Mouse (Mus musculus) MEL (cell line): ENCODE results near the gene Fuz. TPM values are rescaled to one million over a fixed set of nuclear protein-coding genes. Genes with fewer than 3 reads are reported as not detected.

Experiments used
- DNase-seq: peaks from one replicate; pipeline ENCODE4 v3.0.0; 2011; ENCODE audit warnings: low read depth, low spot score
- H3K27ac ChIP-seq: 2 replicates; pipeline ENCODE4 v1.5.1; 2012; ENCODE audit warnings: low read depth, mild to moderate bottlenecking, control low read depth, low read length, moderate library complexity; ENCODE audit not compliant: control insufficient read depth
- H3K27me3 ChIP-seq, 2 experiments: fragments of 150-350 bp in 1 of 2; sonication (generic) in 1 of 2; 2 replicates each; pipeline ENCODE4 v1.6.1; 2012; ENCODE audit warnings: low read length in 2 of 2, mild to moderate bottlenecking in 2 of 2, improper control_type of control experiment in 1 of 2, moderate library complexity in 1 of 2; ENCODE audit not compliant: insufficient read depth in 2 of 2, control insufficient read depth in 1 of 2
- H3K36me3 ChIP-seq, 2 experiments: 2 replicates each; pipeline ENCODE4 v1.6.1; 2012 to 2014; ENCODE audit warnings: low read length in 2 of 2, improper control_type of control experiment in 1 of 2, inconsistent platforms in 1 of 2, mild to moderate bottlenecking in 1 of 2; ENCODE audit not compliant: insufficient read depth in 2 of 2, control insufficient read depth in 1 of 2
- H3K4me1 ChIP-seq, 2 experiments: fragments of 150-350 bp in 1 of 2; sonication (generic) in 1 of 2; 2 replicates each; pipeline ENCODE4 v1.6.1; 2012; ENCODE audit warnings: low read length in 2 of 2, improper control_type of control experiment in 1 of 2, mild to moderate bottlenecking in 1 of 2; ENCODE audit not compliant: insufficient read depth in 2 of 2, control insufficient read depth in 1 of 2
- H3K4me3 ChIP-seq, 2 experiments: fragments of 150-350 bp in 1 of 2; sonication (generic) in 1 of 2; 2 replicates each; pipeline ENCODE4 v1.5.1; 2012; ENCODE audit warnings: low read depth in 2 of 2, low read length in 2 of 2, mild to moderate bottlenecking in 2 of 2, moderate library complexity in 2 of 2, control low read depth in 1 of 2, improper control_type of control experiment in 1 of 2; ENCODE audit not compliant: control insufficient read depth in 1 of 2, insufficient read depth in 1 of 2
- H3K79me2 ChIP-seq: 2 replicates; pipeline ENCODE4 v1.6.1; 2012; ENCODE audit warnings: mild to moderate bottlenecking, low read length, moderate library complexity; ENCODE audit not compliant: control insufficient read depth, poor library complexity, insufficient read depth
- H3K9ac ChIP-seq: 2 replicates; pipeline ENCODE4 v1.6.1; 2012; ENCODE audit warnings: low read depth, mild to moderate bottlenecking, control low read depth, low read length, moderate library complexity; ENCODE audit not compliant: control insufficient read depth, poor library complexity, severe bottlenecking
- H3K9me3 ChIP-seq: fragments of 150-350 bp; sonication (generic); replicated peaks from 2 replicates; pipeline ENCODE4 v1.6.1; 2012; ENCODE audit warnings: mild to moderate bottlenecking, low read length, improper control_type of control experiment, moderate library complexity; ENCODE audit not compliant: insufficient read depth
- CHD1 ChIP-seq: IDR thresholded peaks from 2 replicates; pipeline ENCODE4 v1.6.1; 2012; ENCODE audit warnings: low read depth, mild to moderate bottlenecking, inconsistent platforms, low read length, improper control_type of control experiment
- CTCF ChIP-seq, 3 experiments: IDR thresholded peaks in 2 of 3; conservative IDR thresholded peaks in 1 of 3; 2 replicates each; pipeline ENCODE4 v1.5.1; 2011 to 2012; ENCODE audit warnings: low read length in 3 of 3, low read depth in 2 of 3, mild to moderate bottlenecking in 2 of 3, improper control_type of control experiment in 1 of 3, inconsistent platforms in 1 of 3, mixed read lengths in 1 of 3, moderate library complexity in 1 of 3; ENCODE audit not compliant: control insufficient read depth in 1 of 3, insufficient read depth in 1 of 3, poor library complexity in 1 of 3, severe bottlenecking in 1 of 3
- E2F4 ChIP-seq: IDR thresholded peaks from 2 replicates; pipeline ENCODE4 v1.6.1; 2011; ENCODE audit warnings: low read depth, low read length, improper control_type of control experiment, borderline replicate concordance
- HCFC1 ChIP-seq: IDR thresholded peaks from 2 replicates; pipeline ENCODE4 v1.6.1; 2012; ENCODE audit warnings: low read depth, mild to moderate bottlenecking, inconsistent platforms, low read length, improper control_type of control experiment, moderate library complexity
- JUND ChIP-seq: IDR thresholded peaks from 2 replicates; pipeline ENCODE4 v1.6.1; 2011; ENCODE audit warnings: low read depth, mild to moderate bottlenecking, improper control_type of control experiment, low read length
- MXI1 ChIP-seq: IDR thresholded peaks from 2 replicates; pipeline ENCODE4 v1.6.1; 2011; ENCODE audit warnings: mild to moderate bottlenecking, low read depth, low read length, improper control_type of control experiment
- MYB ChIP-seq: IDR thresholded peaks from 2 replicates; pipeline ENCODE4 v1.6.1; 2011; ENCODE audit warnings: mild to moderate bottlenecking, low read depth, low read length, improper control_type of control experiment
- MYC ChIP-seq: IDR thresholded peaks from 2 replicates; pipeline ENCODE4 v1.6.1; 2011; ENCODE audit warnings: low read depth, mild to moderate bottlenecking, low read length, improper control_type of control experiment, moderate library complexity
- NRF1 ChIP-seq: IDR thresholded peaks from 2 replicates; pipeline ENCODE4 v1.6.1; 2014; ENCODE audit warnings: low read depth, mild to moderate bottlenecking, inconsistent platforms, low read length, improper control_type of control experiment, moderate library complexity; ENCODE audit not compliant: poor library complexity, insufficient read depth, severe bottlenecking
- POLR2A ChIP-seq, 2 experiments: IDR thresholded peaks; 2 replicates each; pipeline ENCODE4 v1.6.1; 2011 to 2012; ENCODE audit warnings: low read length in 2 of 2, mild to moderate bottlenecking in 2 of 2, control low read depth in 1 of 2, improper control_type of control experiment in 1 of 2, low read depth in 1 of 2, moderate library complexity in 1 of 2; ENCODE audit not compliant: control insufficient read depth in 1 of 2, insufficient read depth in 1 of 2, poor library complexity in 1 of 2
- SMC3 ChIP-seq: IDR thresholded peaks from 2 replicates; pipeline ENCODE4 v1.6.1; 2011; ENCODE audit warnings: low read depth, low read length, improper control_type of control experiment
- TAL1 ChIP-seq: IDR thresholded peaks from 2 replicates; pipeline ENCODE4 v1.6.1; 2012; ENCODE audit warnings: mild to moderate bottlenecking, inconsistent platforms, low read length, moderate library complexity, mixed read lengths
- TBP ChIP-seq: IDR thresholded peaks from 2 replicates; pipeline ENCODE4 v1.8.0; 2011; ENCODE audit warnings: low read depth, low read length, improper control_type of control experiment
- TCF12 ChIP-seq: IDR thresholded peaks from 2 replicates; pipeline ENCODE4 v1.6.1; 2014; ENCODE audit warnings: low read depth, mild to moderate bottlenecking, inconsistent platforms, low read length, improper control_type of control experiment, moderate library complexity
- ZKSCAN1 ChIP-seq: IDR thresholded peaks from 2 replicates; pipeline ENCODE4 v1.6.1; 2012; ENCODE audit warnings: low read depth, mild to moderate bottlenecking, inconsistent platforms, low read length, improper control_type of control experiment, moderate library complexity
- ZNF384 ChIP-seq: IDR thresholded peaks from 2 replicates; pipeline ENCODE4 v1.6.1; 2012; ENCODE audit warnings: low read depth, mild to moderate bottlenecking, inconsistent platforms, low read length, improper control_type of control experiment
- polyA plus RNA-seq, 2 experiments: library from polyadenylated mRNA; stranded (reverse) in 1 of 2; unstranded in 1 of 2; fragments of >175 nt in 1 of 2; fragments of >200 nt in 1 of 2; gene quantifications; 2 replicates each; pipeline versions ENCODE4 v1.2.1 to v1.2.4; 2012; ENCODE audit warnings: low replicate concordance in 2 of 2, low read depth in 1 of 2; ENCODE audit not compliant: insufficient read length in 2 of 2, insufficient read depth in 1 of 2, missing spikeins in 1 of 2
- total RNA-seq: library from RNA; depleted of rRNA; stranded (reverse); fragments of 300-350 nt; gene quantifications from 2 replicates; pipeline ENCODE4 v1.2.3, GENCODE M21; 2012

Gene Fuz
- total and polyA plus RNA-seq, 3 experiments = 9.4 to 18.1 TPM; not detected in 1

- TF ChIP-seq TBP (0 out of 2 replicates have a peak, but pooled peaks have one; percentile 60), SMC3 (peak; percentile 19; the same call in 1 of the 2 replicates), HCFC1 (peak; percentile 90), POLR2A (IDR thresholded peaks at IDR 0.05; ENCODE audit: control insufficient read depth in 1 of 2, insufficient read depth in 1 of 2, low read depth in 1 of 2, low read length in 2 of 2, poor library complexity in 1 of 2) (peak; percentile 33 to 56; a peak in 1 of 4 replicates), TAL1 (no peak)
These were observed 26.0 kb upstream of the Fuz start, which contains the start of gene Ptov1 (continued) for GRCm38 (mm10) chr7:44869697-44870528.

GRCm38 (mm10) chr7:44870614-44871013 lies 25.3 kb upstream of the Fuz start:
- no peak overlapping the region for H3K27ac ChIP-seq

GRCm38 (mm10) chr7:44871181-44871580 lies 24.7 kb upstream of the Fuz start:
- no peak overlapping the region for H3K4me3 ChIP-seq
- TF ChIP-seq ZKSCAN1 (no peak), JUND (no peak), MYC (no peak)
- TF ChIP-seq, all 39 proteins: peak for 0
- peaks cover 9% of the 10 kb centered on the region for H3K79me2 ChIP-seq
- H3K27ac ChIP-seq = no peak overlapping the region
- H3K9ac ChIP-seq = no peak overlapping the region
- H3K4me1 ChIP-seq = peaks cover 3 to 4% of the 10 kb centered on the region in 2 experiments; a peak in 3 of 4 replicates
- no peaks in the 10 kb centered on the region for H3K36me3 ChIP-seq
- no peaks in the 10 kb centered on the region for H3K27me3 ChIP-seq
- no peaks in the 10 kb centered on the region for H3K9me3 ChIP-seq
- no peak for DNase-seq

More at GRCm38 (mm10) chr7:44870614-44871013, 25.3 kb upstream of the Fuz start:
- no peaks in the 10 kb centered on the region for H3K9me3 ChIP-seq
- H3K4me3 ChIP-seq = peak overlapping the region in 1 of 2 experiments; percentile 71; a peak in 2 of 4 replicates
- no peaks in the 10 kb centered on the region for H3K27me3 ChIP-seq
- no peak for DNase-seq
- TF ChIP-seq ZNF384 (no peak), CTCF (IDR thresholded peaks at IDR 0.05 in 2 of 3, conservative IDR thresholded peaks at IDR 0.05 in 1 of 3; ENCODE audit: control insufficient read depth in 1 of 3, insufficient read depth in 1 of 3, low read depth in 2 of 3, low read length in 3 of 3, poor library complexity in 1 of 3, severe bottlenecking in 1 of 3) (no peak), TCF12 (no peak), NRF1 (no peak), MXI1 (no peak), CHD1 (no peak), E2F4 (no peak), TAL1 (no peak), MYB (no peak), HCFC1 (no peak)
- peaks cover 9% of the 10 kb centered on the region for H3K79me2 ChIP-seq
- H3K36me3 ChIP-seq = no peaks in the 10 kb centered on the region
- peak overlapping the region; percentile 53 for H3K9ac ChIP-seq
- peaks cover 3 to 4% of the 10 kb centered on the region in 2 experiments; a peak in 3 of 4 replicates for H3K4me1 ChIP-seq
